Mouse (Mus musculus): ENCODE results near the gene Hsd11b2.

Gene Hsd11b2

GRCm38 (mm10) chr8:105484030-105484368 lies 34.6 kb upstream of the Hsd11b2 start:
- no peak for DNase-seq (ENCODE audit: low read depth, low spot score)

GRCm38 (mm10) chr8:105484392-105484791 lies 34.2 kb upstream of the Hsd11b2 start:
- DNase-seq (ENCODE audit: low read depth, low spot score): peak; percentile 62

GRCm38 (mm10) chr8:105488082-105488481 lies 30.5 kb upstream of the Hsd11b2 start:
- DNase-seq (ENCODE audit: low read depth, low spot score): no peak

GRCm38 (mm10) chr8:105489281-105489680 lies 29.3 kb upstream of the Hsd11b2 start:
- DNase-seq (ENCODE audit: low read depth, low spot score): no peak

- no peak for DNase-seq (ENCODE audit: low read depth, low spot score)
These were observed 25.1 kb upstream of the Hsd11b2 start for GRCm38 (mm10) chr8:105493495-105493894.

- no peak for DNase-seq (ENCODE audit: low read depth, low spot score)
These were observed 24.0 kb upstream of the Hsd11b2 start for GRCm38 (mm10) chr8:105494566-105494965.

- DNase-seq (ENCODE audit: low read depth, low spot score): no peak
These were observed 22.9 kb upstream of the Hsd11b2 start for GRCm38 (mm10) chr8:105495350-105496302.

- DNase-seq (ENCODE audit: low read depth, low spot score): peak; percentile 84
These were observed 21.9 kb upstream of the Hsd11b2 start, which contains the start of gene Zdhhc1 for GRCm38 (mm10) chr8:105496439-105497180. TSS of gene Zdhhc1 (minus strand) at chr8:105496902.

GRCm38 (mm10) chr8:105499787-105500186 lies 18.8 kb upstream of the Hsd11b2 start:
- no peak for DNase-seq (ENCODE audit: low read depth, low spot score)

- no peak for DNase-seq (ENCODE audit: low read depth, low spot score)
These were observed 13.9 kb upstream of the Hsd11b2 start for GRCm38 (mm10) chr8:105504617-105505016.

- DNase-seq (ENCODE audit: low read depth, low spot score): no peak
These were observed 11.6 kb upstream of the Hsd11b2 start for GRCm38 (mm10) chr8:105506977-105507376.

GRCm38 (mm10) chr8:105508758-105509157 lies 9.8 kb upstream of the Hsd11b2 start:
- DNase-seq (ENCODE audit: low read depth, low spot score): no peak

GRCm38 (mm10) chr8:105509997-105510735 lies 8.4 kb upstream of the Hsd11b2 start:
- DNase-seq (ENCODE audit: low read depth, low spot score): no peak

GRCm38 (mm10) chr8:105514194-105514593 lies 4.4 kb upstream of the Hsd11b2 start:
- no peak for DNase-seq (ENCODE audit: low read depth, low spot score)

- DNase-seq (ENCODE audit: low read depth, low spot score): peak; percentile 52
These were observed 3.9 kb upstream of the Hsd11b2 start for GRCm38 (mm10) chr8:105514656-105515055.

GRCm38 (mm10) chr8:105516018-105516645 lies 2.4 kb upstream of the Hsd11b2 start:
- DNase-seq (ENCODE audit: low read depth, low spot score): peak; percentile 97

GRCm38 (mm10) chr8:105517346-105517745 lies 1.2 kb upstream of the Hsd11b2 start:
- no peak for DNase-seq (ENCODE audit: low read depth, low spot score)

GRCm38 (mm10) chr8:105519591-105519990 lies 1.0 kb downstream of the Hsd11b2 start:
- no peak for DNase-seq (ENCODE audit: low read depth, low spot score)

GRCm38 (mm10) chr8:105520521-105520920 lies 2.0 kb downstream of the Hsd11b2 start:
- DNase-seq (ENCODE audit: low read depth, low spot score): no peak

- no peak for DNase-seq (ENCODE audit: low read depth, low spot score)
These were observed 2.5 kb downstream of the Hsd11b2 start for GRCm38 (mm10) chr8:105521061-105521460.

GRCm38 (mm10) chr8:105521995-105522769 lies 3.6 kb downstream of the Hsd11b2 start:
- DNase-seq (ENCODE audit: low read depth, low spot score): no peak

Measured in ES-CJ7 (cell line).